Mouse (Mus musculus) NIH3T3 (cell line): ENCODE measurements around the gene Ahsa2.
"Not testable (repeated sequence)": the region's sequence is repeated elsewhere in the genome, so short reads cannot be mapped to it uniquely, and the experiment has no call there.

Experiments used
- DNase-seq: peaks from one replicate; pipeline ENCODE4 v3.0.0-alpha.2; 2012; ENCODE audit warnings: low read depth

Gene Ahsa2

GRCm38 (mm10) chr11:23497718-23498509 lies at the start of gene Ahsa2:
Ahsa2 (minus strand) TSS chr11:23498030.
- peak; percentile 98 for DNase-seq

DNA sequence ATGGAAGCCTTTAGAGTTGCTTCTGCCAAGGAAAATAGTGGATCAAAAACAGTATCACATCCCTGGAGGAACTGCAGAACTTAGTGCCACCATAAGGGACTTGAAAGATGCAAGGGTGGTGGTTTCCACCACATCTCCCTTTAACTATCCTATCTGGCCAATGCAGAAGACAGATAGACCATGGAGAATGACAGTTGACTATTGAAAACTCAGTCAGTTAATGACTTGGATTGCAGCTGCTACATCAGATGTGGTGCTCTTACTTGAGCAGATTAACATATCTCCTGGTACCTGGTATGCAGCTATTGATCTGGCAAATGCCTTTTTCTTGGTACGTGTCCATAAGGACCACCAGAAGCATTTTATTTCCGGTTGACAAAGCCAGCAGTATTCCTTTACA lies 39.6 kb upstream of the Ahsa2 start:
- DNase-seq, result no peak

GRCm38 (mm10) chr11:23520473-23521205 lies 22.8 kb upstream of the Ahsa2 start, which contains the start of gene 1700093K21Rik:
1700093K21Rik (minus strand) TSS chr11:23521155.
- DNase-seq, result no peak

GRCm38 (mm10) chr11:23518981-23519380 lies 21.2 kb upstream of the Ahsa2 start:
- DNase-seq, result no peak

- no peak for DNase-seq
Observed at GRCm38 (mm10) chr11:23515315-23515714, 17.5 kb upstream of the Ahsa2 start.

DNA sequence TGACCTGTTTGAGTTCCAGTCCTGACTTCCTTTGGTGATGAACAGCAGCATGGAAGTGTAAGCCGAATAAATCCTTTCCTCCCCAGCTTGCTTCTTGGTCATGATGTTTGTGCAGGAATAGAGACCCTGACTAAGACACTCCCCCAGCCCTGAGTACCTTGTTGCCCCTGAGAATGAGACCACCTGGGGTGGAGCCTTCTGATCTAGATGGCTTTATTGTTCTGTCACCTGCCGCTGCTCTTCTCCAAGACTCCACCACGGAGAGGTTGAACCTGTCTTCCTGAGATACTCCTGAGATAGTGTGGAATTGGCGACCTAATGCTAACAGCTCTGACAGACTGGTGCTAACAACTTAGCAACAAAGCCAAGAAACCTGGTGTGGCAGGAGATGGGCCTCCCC lies 17.0 kb upstream of the Ahsa2 start:
- DNase-seq, result not testable (repeated sequence)

DNA sequence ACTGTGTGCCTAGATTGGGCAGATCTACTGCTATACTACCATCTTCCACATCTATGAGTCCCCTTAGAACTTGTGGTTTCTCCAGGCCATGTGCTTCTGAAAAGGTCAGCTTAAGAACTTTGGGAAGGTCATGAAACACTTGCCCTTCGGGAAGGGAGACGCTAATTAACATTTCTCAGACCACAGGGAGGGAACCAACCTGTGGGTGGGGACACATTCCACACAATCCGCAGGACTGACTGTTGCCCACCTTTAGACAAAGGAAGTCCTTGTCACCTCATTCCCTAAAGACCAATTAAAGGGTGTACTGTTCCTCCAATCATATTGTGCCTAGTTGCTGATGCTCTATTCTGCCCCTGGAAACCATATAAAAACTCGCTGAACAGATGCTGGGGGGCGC lies 7.0 kb upstream of the Ahsa2 start:
- DNase-seq, result not testable (repeated sequence)

DNA sequence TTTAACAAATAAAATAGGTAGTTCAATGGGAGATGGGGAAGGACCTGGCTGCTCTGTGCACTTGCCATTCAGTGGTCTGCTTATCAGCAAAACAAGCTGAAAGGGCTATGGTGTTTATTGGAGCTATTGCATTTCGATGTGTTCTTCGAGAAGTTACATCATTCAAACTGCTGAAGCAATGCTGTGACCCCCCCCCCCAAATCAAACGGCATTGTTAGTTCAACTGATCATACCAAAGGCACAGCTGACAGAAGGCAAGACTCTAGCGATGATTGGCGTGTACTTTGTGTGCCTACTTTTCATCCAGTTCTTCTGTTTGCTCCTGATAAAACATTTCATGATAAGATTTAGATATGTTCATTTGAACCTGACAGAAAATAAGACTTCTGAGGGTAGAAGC lies 779 bp upstream of the Ahsa2 start:
- peak; percentile 30 for DNase-seq

- DNase-seq, result peak; percentile 83
Observed at GRCm38 (mm10) chr11:23497335-23497717, 504 bp downstream of the Ahsa2 start.

DNA sequence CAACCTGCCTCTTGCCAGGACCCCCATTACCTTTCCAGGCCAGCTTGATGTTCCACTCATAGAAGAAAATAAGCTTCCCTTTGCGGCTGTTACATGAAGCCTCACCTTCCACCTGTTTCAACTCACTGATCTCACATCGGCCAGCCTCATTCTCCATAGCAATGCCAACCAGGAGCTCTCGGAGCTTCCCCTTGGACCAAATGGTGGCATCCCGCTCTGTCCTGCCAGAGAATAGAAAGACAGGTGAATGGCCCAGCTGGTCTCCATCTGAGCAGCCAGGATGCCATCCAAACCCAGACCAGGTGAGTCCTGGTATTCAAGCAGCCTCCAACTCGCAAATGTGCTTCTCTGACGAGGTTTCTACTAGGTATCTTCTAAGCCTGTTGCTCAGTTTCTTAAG lies 1.2 kb downstream of the Ahsa2 start:
- no peak for DNase-seq

DNA sequence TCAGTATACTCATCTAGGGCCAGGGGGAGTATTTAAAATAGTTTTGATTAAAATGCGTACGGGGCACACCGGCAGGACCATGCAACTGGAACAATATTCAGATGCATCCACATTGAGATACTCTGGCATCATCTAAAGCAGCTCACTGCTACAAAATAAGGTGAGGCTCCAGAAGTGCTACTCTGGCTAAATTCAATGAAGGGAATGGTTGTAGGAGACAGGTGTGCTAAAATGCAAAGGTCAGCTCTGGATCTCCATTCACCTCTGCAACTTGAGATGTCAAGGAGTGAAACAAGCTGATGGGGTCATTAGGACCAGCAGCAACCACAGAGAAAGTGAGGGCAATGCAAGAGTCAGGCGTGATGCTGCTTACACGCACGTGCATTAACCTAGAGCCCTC lies 2.6 kb downstream of the Ahsa2 start:
- DNase-seq, result no peak

GRCm38 (mm10) chr11:23492048-23492790 lies 5.6 kb downstream of the Ahsa2 start:
- no peak for DNase-seq

GRCm38 (mm10) chr11:23489955-23490354 lies 7.9 kb downstream of the Ahsa2 start:
- no peak for DNase-seq

GRCm38 (mm10) chr11:23465862-23466261 lies 32.0 kb downstream of the Ahsa2 start:
- not testable (repeated sequence) for DNase-seq
